Mouse (Mus musculus) kidney, postnatal 25 days (tissue): ENCODE results near the gene Ssbp4.
A peak's percentile ranks its signal among the peaks of the same experiment; 100 is the strongest.

Source experiments
- DNase-seq, 2 experiments: peaks; one replicate each; pipeline ENCODE4 v3.0.0; 2021; ENCODE audit warnings: mixed read lengths in 2 of 2

Ssbp4 gene

DNA sequence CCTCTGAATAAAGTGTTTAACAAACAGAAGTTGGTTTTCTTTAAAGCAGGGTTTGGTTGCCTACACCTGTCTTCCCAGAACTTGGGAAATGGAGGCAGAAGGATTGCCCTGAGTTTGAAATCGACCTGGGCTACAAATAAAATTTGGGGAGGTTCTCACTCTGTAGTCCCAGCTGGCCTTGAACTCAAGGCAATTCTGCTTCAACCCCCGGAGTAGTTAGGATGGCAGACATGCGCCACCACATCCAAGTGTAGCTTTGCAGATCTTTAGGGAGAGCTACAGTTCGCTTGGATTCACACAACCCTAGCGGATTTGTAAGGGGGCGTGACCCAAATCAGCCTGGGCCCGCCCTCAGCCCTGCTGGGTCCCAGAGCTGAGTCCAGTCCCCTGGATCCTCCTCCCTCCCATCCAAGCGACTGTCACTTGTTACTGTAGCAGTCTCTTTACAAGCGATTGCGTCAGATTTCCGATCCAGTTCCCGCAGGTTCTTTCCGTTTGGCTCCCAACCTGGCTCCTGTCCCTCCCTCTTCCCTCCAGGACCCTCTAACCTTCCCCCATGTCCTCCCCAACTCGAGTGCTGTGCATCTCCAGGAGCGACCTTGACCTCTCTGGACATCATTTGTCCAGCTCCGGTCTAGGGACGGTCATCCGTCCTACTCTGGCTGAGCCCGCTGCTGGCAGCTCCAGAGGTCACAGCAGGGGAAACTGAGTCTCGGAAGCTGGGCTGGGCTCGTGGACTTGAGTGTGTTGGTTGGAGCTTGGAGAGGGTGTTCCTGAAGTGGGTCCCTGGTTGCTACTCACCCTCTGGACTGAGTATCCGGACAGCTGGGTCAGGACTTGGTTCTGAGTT, 22.1 kb upstream of the Ssbp4 start:
- DNase-seq = peak; percentile 82 to 92

DNA sequence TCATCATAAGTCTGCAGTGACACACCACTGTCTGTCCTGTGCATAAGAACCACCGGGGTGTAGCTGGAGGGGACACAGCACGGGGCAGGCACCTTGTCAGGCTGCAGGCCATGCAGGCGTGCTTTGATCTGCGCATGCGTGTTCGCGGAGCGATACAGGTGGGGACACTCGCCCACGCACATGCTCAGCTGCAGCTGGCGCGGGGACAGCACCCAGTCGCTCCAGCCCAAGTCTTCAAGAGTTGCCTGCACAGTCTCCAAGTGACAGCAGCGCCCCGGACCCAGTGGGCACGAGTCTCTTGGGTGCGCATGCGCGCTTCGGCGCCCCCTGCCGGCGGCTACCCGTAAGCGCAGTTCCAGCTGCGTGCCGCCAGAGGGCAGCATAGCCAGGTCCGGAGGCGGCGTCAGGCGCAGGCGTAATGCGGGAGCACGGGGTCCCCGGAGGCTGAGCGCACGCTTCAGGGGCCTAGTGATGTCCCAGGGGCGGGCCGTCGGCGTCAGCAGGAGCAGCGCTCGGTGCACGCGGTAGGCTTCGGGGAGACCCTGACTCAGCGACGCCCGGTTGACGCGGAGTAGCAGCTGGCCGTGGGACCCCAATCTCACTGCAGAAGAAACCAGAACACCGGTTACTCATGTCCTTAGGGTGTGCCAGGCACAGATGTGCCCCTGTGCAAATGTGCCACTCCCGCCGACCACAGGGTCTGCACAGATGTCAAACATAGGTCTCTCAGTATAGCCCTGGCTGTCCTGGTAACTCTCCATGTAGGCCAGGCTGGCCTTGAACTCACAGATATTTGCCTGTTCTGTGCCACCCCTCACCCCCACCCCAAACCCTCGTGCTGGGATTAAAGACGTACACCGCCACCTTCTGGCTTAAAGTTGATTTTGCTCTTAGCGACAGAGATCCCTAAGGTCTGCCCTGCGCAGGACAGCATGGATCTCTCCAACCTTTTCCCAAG, 21.2 kb upstream of the Ssbp4 start:
- peak; percentile 80 to 90 for DNase-seq

DNA sequence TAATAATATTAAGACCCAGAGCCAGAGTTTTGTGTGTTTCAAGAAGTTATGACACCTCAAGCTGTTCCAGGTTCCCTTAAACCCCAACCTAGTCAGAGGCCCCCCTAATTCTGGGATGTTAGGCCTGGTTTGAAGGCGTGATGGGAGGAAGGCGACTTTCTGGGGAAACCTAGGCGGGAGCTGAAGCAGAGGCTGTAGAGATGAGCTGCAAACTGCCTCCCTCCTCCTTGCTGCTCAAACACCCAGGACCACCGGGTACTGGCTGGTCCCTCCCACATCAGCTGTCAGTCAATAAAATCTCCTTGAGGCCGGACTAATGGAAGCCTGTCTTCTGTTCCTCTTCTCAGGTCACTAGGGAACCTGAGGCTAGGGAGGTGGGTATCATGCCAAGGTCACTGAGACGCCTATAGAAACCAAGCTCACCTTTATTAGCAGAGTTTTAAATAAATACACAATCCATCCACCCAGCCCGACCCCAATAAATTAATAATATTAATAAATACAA, 20.4 kb upstream of the Ssbp4 start:
- DNase-seq = no peak

DNA sequence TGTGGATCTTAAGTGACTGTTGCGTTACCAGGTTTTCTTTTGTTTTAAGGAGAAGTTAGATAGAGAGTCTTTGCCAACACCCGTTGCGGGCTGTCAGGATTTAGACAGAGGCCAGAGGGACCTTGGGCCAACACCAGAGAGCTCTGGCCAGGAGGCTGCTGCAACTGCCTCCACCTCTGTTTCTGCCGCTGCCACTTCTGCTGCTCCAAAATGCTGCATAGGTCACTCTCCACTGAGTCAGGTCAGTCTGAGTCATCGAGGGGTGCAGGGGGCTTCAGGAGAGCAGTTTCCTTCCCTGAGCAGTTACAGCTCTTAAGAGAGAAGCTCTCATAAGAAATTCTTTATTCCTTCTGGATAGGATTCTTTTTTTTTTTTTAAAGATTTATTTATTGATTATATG, 18.4 kb upstream of the Ssbp4 start:
- DNase-seq = no peak

DNA sequence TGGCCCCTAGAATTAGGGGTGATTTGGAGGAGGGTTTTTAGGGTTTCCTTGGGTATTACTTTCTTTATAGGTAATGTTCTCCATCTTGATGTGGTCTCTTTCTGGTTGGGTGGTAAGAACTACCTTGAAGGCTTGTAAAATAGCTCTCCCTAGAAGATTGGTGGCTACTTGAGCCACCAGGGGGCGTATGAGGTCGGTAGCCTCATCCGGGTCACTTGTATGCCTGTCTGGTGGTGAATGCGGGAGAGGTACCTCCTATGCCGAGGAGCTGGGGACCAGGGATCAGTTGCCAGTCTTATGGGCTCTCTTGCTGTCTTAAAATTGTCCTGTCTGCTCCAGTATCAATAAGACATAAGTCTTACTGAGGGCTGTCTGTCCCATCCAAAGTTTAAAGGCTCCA, 16.4 kb upstream of the Ssbp4 start:
- peak; percentile 80 to 86 for DNase-seq

DNA sequence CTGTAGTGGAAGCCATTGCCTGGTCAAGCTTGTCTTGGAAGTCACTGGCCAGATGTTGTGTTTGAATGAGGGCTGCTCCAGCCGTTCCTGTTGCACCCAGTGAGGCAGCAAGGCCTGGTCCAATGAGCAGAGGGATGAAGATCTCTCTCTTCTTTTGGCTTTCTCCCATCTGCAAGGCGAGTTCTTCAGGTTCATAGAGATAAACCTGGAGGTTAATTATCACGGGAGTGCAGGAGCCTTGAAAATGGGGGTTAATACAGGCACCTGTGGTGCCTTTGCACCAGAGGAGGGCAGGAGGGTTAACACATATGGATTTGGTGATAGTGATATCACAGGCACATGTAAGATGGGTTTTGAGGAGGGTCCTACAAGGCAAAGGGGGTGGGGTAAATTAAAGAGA, 13.5 kb upstream of the Ssbp4 start:
- DNase-seq = no peak

DNA sequence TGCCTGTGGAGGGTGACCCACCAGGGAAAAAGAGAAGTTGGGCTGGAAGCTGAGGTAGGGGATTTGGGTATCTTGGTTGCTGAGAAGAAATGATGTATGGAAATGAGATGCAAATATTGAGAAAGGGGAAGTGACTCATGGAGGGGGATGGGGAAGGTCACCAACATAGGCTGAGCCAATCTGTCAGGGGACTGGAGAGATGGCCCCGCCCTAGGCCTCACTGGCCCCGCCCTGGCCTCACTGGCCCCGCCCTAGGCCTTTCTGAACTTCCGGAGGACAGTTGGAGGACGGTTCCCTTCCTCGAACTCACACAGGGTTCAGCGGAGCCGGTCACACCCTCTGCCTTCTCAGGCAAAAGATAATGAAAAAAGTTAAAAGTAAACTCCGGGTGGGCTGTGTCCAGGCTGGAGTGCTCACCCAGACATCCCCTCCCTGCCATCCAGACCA, 10.2 kb upstream of the Ssbp4 start:
- DNase-seq = peak; percentile 31 to 73

DNA sequence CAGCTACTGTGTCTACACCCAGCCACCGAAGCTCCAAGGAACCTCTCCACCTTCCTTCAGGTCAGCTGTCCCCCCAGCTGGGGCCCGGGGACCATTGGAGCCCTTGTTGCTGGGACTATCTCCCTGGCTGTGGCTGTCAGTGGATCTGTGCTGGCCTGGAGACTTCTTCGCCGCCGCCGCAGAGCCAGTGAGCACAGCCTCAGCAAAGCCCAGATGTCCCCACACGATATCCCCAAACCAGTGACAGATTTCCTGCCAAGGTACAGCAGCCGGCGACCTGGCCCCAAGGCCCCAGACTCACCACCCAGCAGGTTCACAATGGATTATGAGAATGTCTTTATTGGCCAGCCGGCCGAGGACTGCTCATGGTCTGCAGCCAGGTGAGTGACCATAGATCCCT, 9.3 kb upstream of the Ssbp4 start:
- DNase-seq = no peak

DNA sequence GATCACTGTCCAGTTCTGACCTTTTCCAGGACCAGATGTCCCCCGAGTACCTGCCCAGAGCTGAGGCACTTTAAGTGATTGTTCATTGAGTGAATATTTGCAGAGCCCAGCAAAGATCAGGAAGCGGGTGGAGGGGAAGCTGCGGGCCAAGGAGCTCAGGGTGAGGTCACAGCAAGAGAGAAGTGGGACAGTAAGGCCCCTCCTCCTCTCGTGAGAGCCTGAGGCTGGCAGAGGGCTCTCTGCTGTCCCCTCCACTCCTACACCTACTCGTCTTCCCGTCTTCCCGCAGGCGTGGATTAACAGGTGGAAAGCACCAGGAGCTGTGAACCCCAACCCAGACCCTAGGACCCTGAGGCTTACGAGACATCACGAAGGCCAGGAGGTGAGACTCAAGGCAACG, 8.0 kb upstream of the Ssbp4 start:
- DNase-seq = no peak

DNA sequence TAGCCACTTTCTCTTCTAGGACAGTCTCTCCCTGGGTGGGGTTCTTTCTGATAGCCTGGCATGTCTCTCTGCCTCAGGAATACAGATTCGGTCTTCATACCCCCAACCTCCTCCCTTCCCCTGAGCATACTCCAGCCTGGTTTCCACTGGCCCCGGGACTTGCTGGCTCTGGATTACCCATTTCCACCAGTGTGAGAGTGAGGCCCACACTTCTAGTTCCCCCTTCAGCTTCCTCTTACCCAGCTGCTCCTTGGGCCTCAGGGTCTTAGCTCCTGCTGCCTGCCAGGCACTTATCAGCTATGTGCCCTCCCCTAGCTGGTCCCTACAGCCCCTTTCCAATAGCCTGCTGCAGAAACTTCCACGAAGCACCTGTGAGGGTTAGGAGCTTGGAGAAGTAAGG, 7.2 kb upstream of the Ssbp4 start, which contains the start of gene Lrrc25:
Gene Lrrc25, plus strand, starts transcription at position 262 of the 400 bp plus-strand sequence.
- no peak for DNase-seq

DNA sequence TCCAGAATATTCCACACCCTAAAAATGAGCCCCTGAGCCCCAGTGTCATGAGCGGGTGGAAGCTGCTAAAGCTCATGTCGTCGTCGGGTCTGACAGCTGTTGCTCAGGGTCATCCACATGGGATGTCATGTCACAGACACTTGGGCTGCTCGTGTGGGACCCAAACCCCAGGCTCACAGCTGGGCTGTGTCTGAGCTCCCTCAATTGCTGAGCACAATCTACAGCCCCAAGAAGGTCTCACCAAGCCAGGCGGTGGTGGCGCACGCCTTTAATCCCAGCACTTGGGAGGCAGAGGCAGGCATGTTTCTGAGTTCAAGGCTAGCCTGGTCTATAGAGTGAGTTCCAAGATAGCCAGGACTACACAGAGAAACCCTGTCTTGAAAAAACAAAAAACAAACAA, 6.6 kb upstream of the Ssbp4 start:
- DNase-seq = no peak

DNA sequence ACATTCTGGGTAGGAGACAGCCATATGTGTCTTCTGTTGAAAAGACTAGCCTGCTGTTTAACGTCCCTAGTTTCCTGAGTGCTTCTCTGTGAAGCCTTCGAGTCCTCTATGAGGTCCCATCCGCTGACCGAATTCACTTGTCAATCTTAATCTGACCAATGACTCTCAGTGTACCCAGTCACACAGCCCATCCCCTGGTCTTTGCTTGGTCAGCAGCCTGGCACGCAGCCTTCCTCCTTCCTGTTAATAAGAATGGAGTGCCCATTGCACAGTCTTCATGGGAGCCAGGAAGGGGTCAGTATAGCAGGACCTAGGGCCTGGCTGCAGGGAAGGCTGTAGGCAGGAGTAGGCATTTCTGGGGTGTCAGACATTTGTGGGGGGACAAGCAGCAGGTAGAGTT, 5.8 kb upstream of the Ssbp4 start:
- DNase-seq = no peak

DNA sequence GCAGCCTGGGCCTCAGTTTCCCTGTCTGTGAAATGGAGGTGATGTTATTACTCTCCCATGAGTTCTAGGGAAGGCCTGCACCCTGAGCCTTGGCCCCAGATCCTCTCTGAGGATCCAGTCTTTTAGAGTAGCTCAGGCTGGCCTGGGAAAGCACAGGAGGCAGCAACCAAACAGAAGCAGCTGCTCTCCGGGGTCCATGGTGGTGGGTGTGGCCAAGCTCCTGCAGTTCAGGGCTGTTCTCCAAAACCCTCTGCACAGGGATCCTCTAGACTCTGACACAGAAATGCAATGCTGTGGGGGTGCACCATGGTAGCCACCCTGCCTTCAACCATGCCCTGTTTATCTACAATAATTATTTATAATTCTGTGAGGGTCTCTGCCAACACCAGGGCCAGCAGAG, 5.1 kb upstream of the Ssbp4 start:
- DNase-seq = no peak

DNA sequence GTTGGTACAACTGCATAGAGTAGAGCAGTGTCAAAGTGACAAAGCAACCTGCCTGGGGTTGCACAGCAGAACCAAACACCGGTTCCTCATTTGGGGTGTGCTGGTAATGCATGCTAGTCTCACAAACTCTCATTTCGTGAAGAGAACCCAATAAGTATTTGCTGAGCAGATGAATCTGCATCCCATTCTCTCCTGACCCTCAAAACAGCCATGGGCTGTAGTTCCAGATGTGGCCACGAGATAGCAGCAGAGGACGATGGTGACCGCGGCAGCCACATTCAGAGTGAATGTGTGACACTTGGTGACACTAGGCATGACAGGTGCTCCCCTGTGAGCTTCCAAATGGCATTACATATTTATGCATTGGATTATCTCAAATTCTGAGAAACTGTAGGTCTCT, 3.2 kb upstream of the Ssbp4 start:
- peak; percentile 82 to 92 for DNase-seq

DNA sequence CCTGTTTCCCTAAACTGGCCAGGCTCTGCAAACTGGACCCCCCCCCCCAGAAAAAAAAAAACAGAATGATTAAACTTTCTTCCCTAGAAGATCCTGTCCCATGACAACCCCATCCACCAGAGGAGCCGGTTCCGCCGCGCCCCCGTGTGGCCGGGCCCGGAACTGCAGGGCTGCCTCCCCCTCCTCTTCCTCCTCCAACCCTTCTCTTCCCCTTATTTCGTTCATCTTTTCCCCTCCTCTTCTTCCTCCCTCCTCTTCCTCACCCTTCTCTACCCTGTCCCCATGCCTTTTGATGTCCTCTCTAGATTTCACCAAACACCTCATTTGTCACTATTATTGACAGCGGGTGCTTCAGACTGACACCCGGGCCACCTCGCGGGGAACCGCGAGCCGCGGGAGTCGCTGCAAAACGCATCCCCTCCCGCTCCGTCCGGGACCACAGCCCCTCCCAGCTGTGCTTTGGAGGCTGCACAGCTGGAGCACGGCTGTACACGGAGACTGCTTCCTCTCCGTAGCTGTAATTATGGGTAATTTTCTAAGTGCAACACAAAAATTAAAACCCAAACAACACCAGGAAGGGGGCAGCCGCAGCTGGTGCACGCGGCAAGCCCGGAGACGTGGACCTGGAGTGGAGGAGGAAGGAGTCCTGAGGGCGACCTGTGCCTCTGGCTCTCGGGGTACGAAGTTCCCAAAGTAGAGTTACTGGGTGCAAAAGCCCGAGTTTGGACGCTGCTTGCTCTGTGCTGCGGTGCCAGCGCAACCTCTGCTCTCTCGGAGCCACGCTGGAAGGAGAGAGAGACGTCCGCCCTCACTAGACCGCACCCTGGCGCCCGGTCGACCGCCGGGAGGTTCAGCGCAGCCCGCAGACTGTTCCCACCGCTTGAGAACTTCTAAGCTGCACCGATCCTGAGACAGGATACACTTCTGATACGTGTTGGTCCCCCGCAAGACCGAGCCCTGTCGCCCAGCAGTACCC, 2.4 kb upstream of the Ssbp4 start:
- DNase-seq = peak; percentile 81 to 88

DNA sequence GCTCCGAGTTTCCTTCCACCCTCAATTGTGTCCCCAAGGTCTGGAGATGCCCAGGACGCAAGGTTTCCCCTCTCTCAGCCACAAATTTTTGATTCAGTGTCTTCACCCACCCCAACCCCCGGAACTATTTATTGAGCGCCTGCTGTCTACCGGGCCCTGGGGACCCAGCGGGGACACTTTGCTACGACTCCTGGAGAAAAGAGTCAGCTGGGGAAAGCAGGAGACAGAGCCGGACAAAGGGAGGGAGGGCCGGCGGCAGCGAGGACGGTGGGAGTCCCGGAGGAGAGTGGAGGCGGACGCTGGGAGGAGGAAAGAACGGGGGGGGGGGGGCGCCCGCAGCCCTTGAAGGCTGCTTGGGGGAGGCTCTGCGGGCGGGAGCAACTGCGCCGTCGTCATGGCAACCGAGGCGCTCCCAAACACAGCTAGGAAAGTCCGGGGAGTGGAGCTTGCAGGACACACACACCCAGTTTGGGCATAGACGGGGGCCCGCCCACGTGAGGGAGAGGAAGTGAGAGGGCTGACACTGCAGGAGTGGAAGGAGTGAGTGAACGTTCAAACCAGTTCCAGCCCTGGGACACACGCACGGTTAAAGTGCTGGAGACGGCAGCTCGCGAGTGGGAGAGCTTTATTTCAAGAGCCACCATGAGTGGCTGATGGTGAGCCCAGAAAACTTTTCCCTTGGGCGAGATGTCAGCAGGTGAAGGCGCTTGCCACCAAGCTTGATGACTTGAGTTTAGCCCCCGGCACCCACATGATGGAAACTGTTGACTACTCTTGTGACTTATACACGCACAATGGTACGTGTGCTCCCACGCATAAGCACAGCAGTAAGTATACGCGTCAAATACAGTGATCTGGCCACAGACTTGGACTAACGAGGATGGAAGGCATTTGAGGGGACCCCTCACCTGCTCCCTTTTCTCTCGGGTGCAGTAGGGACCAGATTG, 1.4 kb upstream of the Ssbp4 start:
- peak; percentile 92 to 96 for DNase-seq

DNA sequence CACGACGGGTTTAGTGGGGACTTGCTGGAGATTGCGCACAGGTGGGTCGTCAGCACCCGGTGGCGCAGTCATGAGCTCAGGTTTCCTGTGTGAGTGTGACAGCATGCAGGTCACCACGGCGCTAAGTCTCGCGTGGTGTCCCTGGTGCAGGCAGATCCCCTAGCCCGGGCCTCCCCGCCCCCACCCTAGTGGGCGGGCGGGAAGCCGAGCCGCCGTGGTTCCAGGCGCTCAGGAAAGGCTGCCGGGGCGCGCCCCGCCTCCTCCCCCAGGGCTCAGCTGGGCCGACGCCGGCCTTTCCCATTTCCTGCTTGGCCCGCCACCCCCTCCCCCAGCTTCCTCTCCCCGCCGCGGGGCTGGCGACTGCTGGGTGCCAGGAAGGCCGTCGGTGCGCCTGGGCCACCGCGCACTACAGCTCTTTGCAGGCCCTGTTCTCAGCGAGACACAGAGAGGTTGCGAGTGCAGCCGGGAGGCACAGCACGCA, 736 bp upstream of the Ssbp4 start:
- DNase-seq = peak; percentile 87 to 95

DNA sequence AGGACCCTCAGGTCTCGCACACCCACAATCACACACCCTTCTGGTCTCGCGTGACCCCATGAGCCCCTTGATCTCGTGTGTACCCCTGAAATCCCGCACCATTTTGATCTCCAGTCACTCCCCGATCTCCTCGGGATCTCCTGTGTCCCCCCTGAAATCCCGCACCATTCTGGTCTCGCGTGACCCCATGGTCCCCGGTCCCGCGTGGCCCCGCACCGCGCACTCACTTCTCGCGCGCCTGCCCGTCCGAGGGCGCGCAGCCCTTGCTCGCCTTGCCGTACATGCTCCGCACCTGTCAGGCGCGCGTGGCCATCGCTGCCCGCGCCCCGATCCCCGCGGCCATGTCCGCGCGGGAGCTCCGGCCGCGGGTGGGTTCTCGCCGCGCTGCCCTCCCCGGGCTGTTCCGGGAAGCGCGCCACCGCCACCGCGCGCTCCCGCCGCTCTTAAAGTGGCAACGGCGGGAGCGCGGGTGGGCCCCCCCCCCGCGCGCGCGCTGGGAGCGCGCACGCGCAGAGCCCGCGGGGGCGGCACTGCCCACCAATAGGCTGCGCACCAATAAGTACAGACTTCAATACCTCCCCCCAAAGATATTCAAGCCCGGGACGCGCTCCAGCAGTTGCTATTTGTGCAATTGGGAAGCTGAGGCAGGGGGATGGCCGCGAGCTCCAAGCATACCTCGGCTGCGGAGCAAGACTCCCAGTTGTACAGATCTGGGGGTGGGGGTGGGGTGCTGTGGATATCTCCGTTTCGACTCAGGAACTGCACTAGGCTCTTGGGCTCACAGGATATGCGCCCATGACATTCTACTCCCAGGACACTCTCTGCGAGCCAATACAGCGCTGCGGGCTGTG, 549 bp downstream of the Ssbp4 start:
- peak in 1 of 2 experiments; percentile 73 for DNase-seq

DNA sequence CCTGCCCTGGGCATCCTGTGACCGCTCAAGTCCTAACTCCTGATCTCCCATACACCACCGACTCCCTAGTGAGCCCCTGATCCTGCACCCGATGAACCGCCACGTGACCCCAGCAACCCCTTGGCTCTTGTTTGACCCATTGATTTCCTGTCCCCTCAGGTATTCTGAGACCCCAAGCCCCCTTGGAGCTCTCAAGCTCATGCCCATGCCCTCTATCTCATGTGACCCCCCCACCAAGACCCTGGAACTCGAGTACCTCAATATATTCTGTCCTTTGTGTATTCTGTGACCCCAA, 1.1 kb downstream of the Ssbp4 start:
- no peak for DNase-seq
